Mouse (Mus musculus): ENCODE data around the gene Usp29. TPM values are rescaled to one million over a fixed set of nuclear protein-coding genes. Genes with fewer than 3 reads are reported as not detected.

Gene Usp29
- 17.3 and 17.5 TPM in 2 replicates for polyA plus RNA-seq (2016; fragmentation: Nextera tagmentation; extraction: Ambion mirVana)

- no peaks in the 10 kb centered on the region for H3K4me1 ChIP-seq
- peak within 1 kb of the TSS; percentile 56 for H3K9ac ChIP-seq
- peaks cover 4% of the 10 kb centered on the region; the same call in 1 of the 2 replicates for H3K36me3 ChIP-seq
- peak; percentile 44 for ATAC-seq (ENCODE audit: low FRiP score, low read depth)
- H3K4me2 ChIP-seq (replicated peaks) = peak within 1 kb of the TSS; percentile 58
- WGBS = 53% methylated on average over 24 of the region's 24 CpGs
- peak within 1 kb of the TSS; percentile 53 for H3K4me3 ChIP-seq
- peaks cover 31% of the 10 kb centered on the region for H3K9me3 ChIP-seq
- H3K27ac ChIP-seq = peak within 1 kb of the TSS; percentile 81
- H3K27me3 ChIP-seq (replicated peaks) = no peaks in the 10 kb centered on the region
Observed at GRCm38 (mm10) chr7:6730241-6730640, at the start of gene Usp29, which contains the start of gene Peg3. Usp29 (plus strand) TSS chr7:6730578. Peg3 (minus strand) TSS chr7:6730431.

DNA sequence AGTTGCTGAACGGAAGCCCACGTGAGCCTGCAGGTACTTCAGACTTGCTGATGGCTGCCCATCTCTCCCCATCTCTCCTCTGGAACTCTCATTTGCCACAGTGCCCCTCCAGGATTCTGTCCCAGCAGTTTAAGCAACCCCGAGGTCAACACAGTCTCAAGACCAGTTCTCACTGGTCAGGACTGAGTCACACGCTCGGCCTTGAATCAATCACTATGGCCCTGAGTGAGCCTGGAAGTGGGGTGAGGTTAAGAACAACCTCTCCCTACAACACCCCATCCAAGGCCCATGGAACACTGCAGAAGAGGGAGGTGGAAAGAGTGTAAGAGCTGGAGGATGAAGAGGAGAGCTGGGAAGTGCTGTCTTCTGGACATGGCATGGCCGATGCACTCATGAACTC is 44.9 kb upstream of the Usp29 start:
- Histone ChIP-seq H3K4me2 (replicated peaks) (no peak overlapping the region), H3K9ac (no peak overlapping the region), H3K4me3 (no peak overlapping the region), H3K4me1 (no peaks in the 10 kb centered on the region), H3K9me3 (no peaks in the 10 kb centered on the region), H3K36me3 (no peaks in the 10 kb centered on the region), H3K27ac (no peak overlapping the region), H3K27me3 (replicated peaks) (no peaks in the 10 kb centered on the region)
- ATAC-seq (ENCODE audit: low FRiP score, low read depth) = no peak
- 91% methylated on average over 6 of the region's 6 CpGs for WGBS

GRCm38 (mm10) chr7:6696241-6697045 is 33.9 kb upstream of the Usp29 start, which contains the start of gene Zim1:
Zim1 (minus strand) TSS chr7:6696450.
- peak; percentile 100 for ATAC-seq (ENCODE audit: low FRiP score, low read depth)
- Histone ChIP-seq H3K27ac (no peak within 1 kb of the TSS), H3K36me3 (no peaks in the 10 kb centered on the region), H3K9me3 (no peaks in the 10 kb centered on the region), H3K4me1 (no peaks in the 10 kb centered on the region), H3K27me3 (replicated peaks) (no peaks in the 10 kb centered on the region), H3K4me2 (replicated peaks) (peak within 1 kb of the TSS; percentile 73), H3K9ac (no peak within 1 kb of the TSS), H3K4me3 (peak within 1 kb of the TSS; percentile 41)
- WGBS = 11% methylated on average over 32 of the region's 32 CpGs

GRCm38 (mm10) chr7:6699230-6699629 is 31.1 kb upstream of the Usp29 start:
- no peak overlapping the region for H3K4me3 ChIP-seq
- no peaks in the 10 kb centered on the region for H3K27me3 ChIP-seq (replicated peaks)
- H3K27ac ChIP-seq = no peak overlapping the region
- no peaks in the 10 kb centered on the region for H3K9me3 ChIP-seq
- ATAC-seq (ENCODE audit: low FRiP score, low read depth) = no peak
- H3K36me3 ChIP-seq = no peaks in the 10 kb centered on the region
- H3K9ac ChIP-seq = no peak overlapping the region
- no peaks in the 10 kb centered on the region for H3K4me1 ChIP-seq
- H3K4me2 ChIP-seq (replicated peaks) = no peak overlapping the region
- WGBS = 86% methylated on average over 3 of the region's 3 CpGs

- no peaks in the 10 kb centered on the region for H3K4me1 ChIP-seq
- ATAC-seq (ENCODE audit: low FRiP score, low read depth) = no peak
- WGBS = 94% methylated on average over 23 of the region's 23 CpGs
Observed at GRCm38 (mm10) chr7:6707416-6708015, 22.9 kb upstream of the Usp29 start.

DNA sequence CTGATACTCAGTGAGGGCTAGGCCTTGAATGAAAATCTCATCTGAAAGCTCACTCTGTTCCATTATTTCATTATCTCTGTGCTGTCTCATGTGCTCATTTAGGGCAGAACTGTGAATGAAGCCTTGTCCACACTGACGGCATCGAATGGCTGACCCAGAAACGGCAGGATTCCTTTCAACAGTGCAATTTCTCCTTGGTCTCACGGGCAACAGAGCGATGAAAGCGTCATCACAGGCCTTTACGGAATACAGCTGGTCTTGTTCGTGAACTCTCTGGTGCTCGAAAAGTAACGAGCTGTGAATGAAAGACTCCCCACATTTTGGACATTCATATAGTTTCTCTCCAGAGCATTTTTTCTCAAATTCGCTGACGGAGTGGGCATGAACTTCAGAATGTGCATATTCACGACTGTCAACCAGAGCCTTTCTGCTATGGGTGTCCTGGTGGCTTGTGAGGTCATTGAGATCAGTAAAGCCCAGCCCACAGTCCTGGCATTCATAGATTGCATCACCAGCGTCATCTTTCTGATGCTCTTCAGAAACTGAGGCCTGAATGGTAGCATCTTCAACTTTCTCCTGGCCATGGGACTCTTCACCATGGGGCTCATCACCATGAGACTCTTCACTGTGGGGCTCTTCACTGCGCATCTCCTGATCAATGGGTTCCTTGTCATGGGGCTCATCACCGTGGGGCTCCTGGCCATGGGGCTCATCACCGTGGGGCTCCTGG is 21.8 kb upstream of the Usp29 start:
- no peaks in the 10 kb centered on the region for H3K27me3 ChIP-seq (replicated peaks)
- H3K4me1 ChIP-seq = no peaks in the 10 kb centered on the region
- 91% methylated on average over 17 of the region's 17 CpGs for WGBS
- no peak overlapping the region for H3K4me2 ChIP-seq (replicated peaks)
- ATAC-seq (ENCODE audit: low FRiP score, low read depth) = no peak
- peaks cover 63% of the 10 kb centered on the region for H3K36me3 ChIP-seq
- H3K9me3 ChIP-seq = peaks cover 9% of the 10 kb centered on the region; the same call in 1 of the 2 replicates
- no peak overlapping the region for H3K9ac ChIP-seq
- no peak overlapping the region for H3K4me3 ChIP-seq
- H3K27ac ChIP-seq = no peak overlapping the region

More at GRCm38 (mm10) chr7:6707416-6708015, 22.9 kb upstream of the Usp29 start:
- Histone ChIP-seq H3K9me3 (peaks cover 9% of the 10 kb centered on the region; the same call in 1 of the 2 replicates), H3K4me2 (replicated peaks) (no peak overlapping the region), H3K27me3 (replicated peaks) (no peaks in the 10 kb centered on the region), H3K4me3 (no peak overlapping the region), H3K36me3 (peaks cover 57% of the 10 kb centered on the region), H3K9ac (no peak overlapping the region), H3K27ac (no peak overlapping the region)

DNA sequence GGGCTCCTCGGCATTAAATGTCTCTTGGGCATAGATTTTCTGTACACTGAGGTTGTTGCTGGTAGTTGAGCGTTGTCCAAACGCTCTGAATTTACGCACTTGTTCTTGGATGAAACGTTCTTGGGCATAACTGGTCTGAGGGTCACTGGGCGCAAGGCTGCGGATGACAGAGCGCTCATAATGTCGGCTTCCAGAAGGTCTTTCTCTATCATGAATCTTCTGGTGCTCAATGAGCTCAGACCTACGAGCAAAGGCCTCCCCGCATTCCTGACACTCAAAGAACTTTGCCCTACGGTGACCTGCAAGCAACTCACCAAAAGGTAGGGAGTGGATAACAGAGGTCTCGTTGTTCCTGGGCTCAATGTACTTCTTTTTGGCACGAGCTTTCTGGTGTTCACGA is 21.0 kb upstream of the Usp29 start:
- Histone ChIP-seq H3K27ac (no peak overlapping the region), H3K36me3 (peaks cover 63% of the 10 kb centered on the region), H3K4me2 (replicated peaks) (no peak overlapping the region), H3K4me3 (no peak overlapping the region), H3K27me3 (replicated peaks) (no peaks in the 10 kb centered on the region), H3K9me3 (peaks cover 9% of the 10 kb centered on the region; the same call in 1 of the 2 replicates), H3K4me1 (no peaks in the 10 kb centered on the region), H3K9ac (no peak overlapping the region)
- 95% methylated on average over 15 of the region's 15 CpGs for whole genome bisulfite sequencing
- no peak for ATAC-seq (ENCODE audit: low FRiP score, low read depth)

DNA sequence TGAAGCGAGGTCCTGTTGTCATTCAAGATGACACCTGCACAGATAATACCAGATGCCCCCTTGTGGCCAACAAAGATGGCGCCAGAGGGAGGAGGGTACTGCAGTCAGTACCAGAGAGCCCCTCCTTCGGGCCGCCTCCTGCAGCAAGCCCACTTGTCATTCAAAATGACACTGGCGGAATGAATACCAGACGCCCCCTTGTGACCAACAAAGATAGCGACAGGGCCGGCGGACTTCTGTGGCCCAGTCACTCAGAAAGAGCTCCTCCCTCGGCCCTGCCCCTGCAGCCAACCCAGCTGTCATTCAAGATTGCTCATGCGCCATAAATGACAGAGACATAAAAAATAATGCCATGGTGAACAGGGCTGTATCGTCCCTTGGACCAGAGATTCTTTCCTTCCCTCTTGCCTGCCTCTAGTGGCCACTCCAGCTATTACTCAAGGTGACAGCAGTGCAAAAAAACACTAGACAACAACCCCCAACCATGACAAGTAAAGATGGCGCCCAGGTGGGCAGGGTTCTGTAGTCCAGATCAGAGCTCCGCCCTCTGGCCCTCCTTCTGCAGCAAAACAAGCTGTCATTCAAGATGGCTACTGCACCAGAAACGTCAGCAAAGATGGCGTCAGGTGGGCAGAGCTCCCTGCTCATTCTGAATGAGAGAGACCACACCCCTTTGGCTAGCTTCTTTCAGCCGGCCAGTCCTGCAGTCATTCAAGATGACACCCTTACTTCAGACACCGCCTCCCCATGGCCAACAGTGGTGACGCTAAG is 2.8 kb upstream of the Usp29 start:
- H3K9ac ChIP-seq = no peak overlapping the region
- H3K27me3 ChIP-seq (replicated peaks) = no peaks in the 10 kb centered on the region
- no peaks in the 10 kb centered on the region for H3K4me1 ChIP-seq
- H3K27ac ChIP-seq = peak overlapping the region; percentile 79
- ATAC-seq (ENCODE audit: low FRiP score, low read depth) = peak; percentile 57
- peaks cover 31% of the 10 kb centered on the region for H3K9me3 ChIP-seq
- peaks cover 10% of the 10 kb centered on the region; the same call in 1 of the 2 replicates for H3K36me3 ChIP-seq
- peak overlapping the region; percentile 49 for H3K4me2 ChIP-seq (replicated peaks)
- H3K4me3 ChIP-seq = peak overlapping the region; percentile 23
- 51% methylated on average over 19 of the region's 19 CpGs for WGBS

GRCm38 (mm10) chr7:6728263-6728931 is 2.0 kb upstream of the Usp29 start:
- Histone ChIP-seq H3K4me1 (no peaks in the 10 kb centered on the region), H3K4me2 (replicated peaks) (peak overlapping the region; percentile 58), H3K27ac (peak overlapping the region; percentile 79), H3K9me3 (peaks cover 31% of the 10 kb centered on the region), H3K4me3 (peak overlapping the region; percentile 23), H3K27me3 (replicated peaks) (no peaks in the 10 kb centered on the region), H3K9ac (no peak overlapping the region), H3K36me3 (peaks cover 10% of the 10 kb centered on the region; the same call in 1 of the 2 replicates)
- 52% methylated on average over 19 of the region's 19 CpGs for WGBS
- ATAC-seq (ENCODE audit: low FRiP score, low read depth) = peak; percentile 79

DNA sequence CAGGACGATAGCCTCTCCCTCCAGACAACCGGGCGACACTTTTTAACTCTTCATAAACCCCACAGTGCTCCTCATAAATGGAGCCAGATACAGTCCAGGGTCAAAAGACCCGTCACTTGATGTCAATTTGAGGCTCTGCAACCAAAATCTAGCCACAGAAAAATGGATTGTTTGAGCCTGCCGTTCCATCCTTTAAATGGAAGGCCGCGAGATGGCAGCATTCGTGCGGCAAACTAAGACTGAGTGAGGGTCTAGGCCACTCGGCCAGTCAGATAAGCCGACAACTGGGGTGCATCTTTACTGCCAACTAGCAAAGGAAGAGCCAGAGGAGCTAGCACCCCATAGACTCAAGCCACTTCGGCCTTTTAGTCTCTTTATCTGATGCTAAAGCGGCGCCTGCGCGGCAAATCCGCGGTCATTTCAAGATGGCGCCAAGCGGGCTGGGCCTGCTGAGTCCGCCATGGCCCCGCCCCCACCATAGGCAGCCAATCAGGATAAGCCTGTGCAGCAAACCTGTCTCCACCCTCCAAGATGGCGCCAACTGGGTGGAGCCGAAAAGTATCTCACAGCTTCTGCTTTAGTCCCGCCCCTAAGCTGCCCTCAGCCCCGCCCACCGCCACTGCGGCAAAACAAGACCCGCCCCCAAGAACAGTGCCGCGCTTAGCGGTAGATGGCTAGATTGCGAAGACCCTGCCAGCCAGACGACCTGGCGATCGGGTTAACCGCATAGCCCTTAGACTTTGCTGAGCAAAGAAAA is 1.1 kb upstream of the Usp29 start:
- ATAC-seq (ENCODE audit: low FRiP score, low read depth) = peak; percentile 62
- Histone ChIP-seq H3K27me3 (replicated peaks) (no peaks in the 10 kb centered on the region), H3K4me3 (peak overlapping the region; percentile 53), H3K9me3 (peaks cover 31% of the 10 kb centered on the region), H3K4me1 (no peaks in the 10 kb centered on the region), H3K9ac (peak overlapping the region; percentile 56), H3K4me2 (replicated peaks) (peak overlapping the region; percentile 58), H3K27ac (peak overlapping the region; percentile 81), H3K36me3 (peaks cover 10% of the 10 kb centered on the region; the same call in 1 of the 2 replicates)
- WGBS = 51% methylated on average over 37 of the region's 37 CpGs

Measured in neural tube, embryonic 12.5 days (tissue).